Mouse (Mus musculus) myocyte (in vitro differentiated cells): ENCODE data around the gene Gm11146. TPM values are rescaled to one million over a fixed set of nuclear protein-coding genes. Genes with fewer than 3 reads are reported as not detected.

Experiments
- H3K27me3 ChIP-seq: one replicate; pipeline ENCODE4 v1.6.1; 2011; ENCODE audit not compliant: control insufficient read depth, insufficient read depth, insufficient read length
- H3K36me3 ChIP-seq: one replicate; pipeline ENCODE4 v1.6.1; 2011; ENCODE audit not compliant: control insufficient read depth, insufficient read depth
- H3K4me2 ChIP-seq: one replicate; pipeline ENCODE4 v1.6.1; 2011; ENCODE audit warnings: low read depth, control low read depth
- H3K4me3 ChIP-seq: one replicate; pipeline ENCODE4 v1.5.1; 2011; ENCODE audit warnings: mild to moderate bottlenecking, control low read depth, moderate library complexity
- H3K79me2 ChIP-seq: one replicate; pipeline ENCODE4 v1.6.1; 2011; ENCODE audit not compliant: control insufficient read depth, insufficient read depth
- H3ac ChIP-seq: one replicate; pipeline ENCODE4 v1.6.1; 2011; ENCODE audit not compliant: control insufficient read depth, insufficient read length
- CEBPB ChIP-seq: IDR thresholded peaks from 2 replicates; pipeline ENCODE4 v1.6.1; 2011; ENCODE audit warnings: mild to moderate bottlenecking, moderate library complexity; ENCODE audit not compliant: poor library complexity, insufficient read depth, severe bottlenecking
- E2F4 ChIP-seq: IDR thresholded peaks from one replicate; pipeline ENCODE4 v1.6.1; 2011; ENCODE audit warnings: mild to moderate bottlenecking, control low read depth, moderate library complexity; ENCODE audit not compliant: insufficient read depth
- MAX ChIP-seq: IDR thresholded peaks from one replicate; pipeline ENCODE4 v1.6.1; 2011; ENCODE audit warnings: low read depth, mild to moderate bottlenecking, control low read depth
- MYOD1 ChIP-seq, 3 experiments: IDR thresholded peaks; one replicate each; pipeline ENCODE4 v1.6.1; 2011; ENCODE audit warnings: control low read depth in 2 of 3, low read depth in 2 of 3, mild to moderate bottlenecking in 2 of 3, moderate library complexity in 1 of 3; ENCODE audit not compliant: insufficient read length in 2 of 3, control insufficient read depth in 1 of 3
- MYOG ChIP-seq, 3 experiments: IDR thresholded peaks; one replicate each; pipeline ENCODE4 v1.6.1; 2011; ENCODE audit warnings: control low read depth in 2 of 3, low read depth in 2 of 3, mild to moderate bottlenecking in 2 of 3; ENCODE audit not compliant: insufficient read length in 2 of 3, control insufficient read depth in 1 of 3, insufficient read depth in 1 of 3
- POLR2A ChIP-seq: IDR thresholded peaks from one replicate; pipeline ENCODE4 v1.6.1; 2011; ENCODE audit warnings: low read depth, mild to moderate bottlenecking, control low read depth, moderate library complexity; ENCODE audit not compliant: insufficient read length
- POLR2AphosphoS2 ChIP-seq: IDR thresholded peaks from one replicate; pipeline ENCODE4 v1.6.1; 2011; ENCODE audit warnings: low read depth, control low read depth; ENCODE audit not compliant: insufficient read length
- REST ChIP-seq: IDR thresholded peaks from one replicate; pipeline ENCODE4 v1.6.1; 2011; ENCODE audit warnings: mild to moderate bottlenecking, control low read depth, moderate library complexity; ENCODE audit not compliant: insufficient read depth, insufficient read length
- SRF ChIP-seq: IDR thresholded peaks from one replicate; pipeline ENCODE4 v1.6.1; 2011; ENCODE audit warnings: low read depth; ENCODE audit not compliant: control insufficient read depth, insufficient read length
- TCF12 ChIP-seq: IDR thresholded peaks from one replicate; pipeline ENCODE4 v1.6.1; 2011; ENCODE audit warnings: mild to moderate bottlenecking, control low read depth; ENCODE audit not compliant: poor library complexity, insufficient read depth, severe bottlenecking
- TCF3 ChIP-seq: IDR thresholded peaks from one replicate; pipeline ENCODE4 v1.6.1; 2011; ENCODE audit warnings: low read depth, control low read depth; ENCODE audit not compliant: insufficient read length
- USF1 ChIP-seq: IDR thresholded peaks from one replicate; pipeline ENCODE4 v1.6.1; 2011; ENCODE audit warnings: low read depth, mild to moderate bottlenecking, control low read depth, moderate library complexity
- polyA plus RNA-seq: library from polyadenylated mRNA; unstranded; fragments of >200 nt; fragmentation: generic; extraction: Trizol; gene quantifications from one replicate; pipeline ENCODE4 v1.2.1, GENCODE M21; 2012; ENCODE audit warnings: missing spikeins

Gm11146 gene
- polyA plus RNA-seq, 1 experiment = not detected

- Histone ChIP-seq H3ac (no peak overlapping the region), H3K79me2 (peaks cover 12% of the 10 kb centered on the region), H3K4me3 (peak overlapping the region; percentile 41), H3K27me3 (no peaks in the 10 kb centered on the region), H3K4me2 (peak overlapping the region; percentile 74), H3K36me3 (no peaks in the 10 kb centered on the region)
- no peak for TF ChIP-seq E2F4
- TF ChIP-seq POLR2A = peak; percentile 62
- TF ChIP-seq MYOD1 (IDR thresholded peaks at IDR 0.05; ENCODE audit: control insufficient read depth in 1 of 3, insufficient read length in 2 of 3, low read depth in 2 of 3) = no peak
- TF ChIP-seq USF1 = no peak
- no peak for TF ChIP-seq MAX
- TF ChIP-seq REST = no peak
- no peak for TF ChIP-seq CEBPB
- TF ChIP-seq TCF3 = no peak
- peak; percentile 50 for TF ChIP-seq POLR2AphosphoS2
Observed at GRCm38 (mm10) chr16:77594553-77594952, 7.3 kb downstream of the Gm11146 start.

- Histone ChIP-seq H3K27me3 (no peaks in the 10 kb centered on the region), H3K4me2 (peak overlapping the region; percentile 74), H3K36me3 (no peaks in the 10 kb centered on the region), H3K79me2 (peaks cover 12% of the 10 kb centered on the region), H3ac (no peak overlapping the region), H3K4me3 (peak overlapping the region; percentile 41)
- TF ChIP-seq CEBPB (no peak), MYOD1 (IDR thresholded peaks at IDR 0.05; ENCODE audit: control insufficient read depth in 1 of 3, insufficient read length in 2 of 3, low read depth in 2 of 3) (no peak), E2F4 (no peak), USF1 (no peak), MAX (no peak), POLR2A (no peak), SRF (no peak), TCF3 (no peak), MYOG (IDR thresholded peaks at IDR 0.05; ENCODE audit: control insufficient read depth in 1 of 3, insufficient read depth in 1 of 3, insufficient read length in 2 of 3, low read depth in 2 of 3) (no peak), TCF12 (no peak), REST (no peak), POLR2AphosphoS2 (no peak)
Observed at GRCm38 (mm10) chr16:77593828-77594421, 8.0 kb downstream of the Gm11146 start.

- peak overlapping the region; percentile 74 for H3K4me2 ChIP-seq
Observed at GRCm38 (mm10) chr16:77592986-77593385, 8.9 kb downstream of the Gm11146 start.

GRCm38 (mm10) chr16:77573036-77573435, 28.9 kb downstream of the Gm11146 start:
- Histone ChIP-seq H3ac (no peak overlapping the region), H3K79me2 (no peaks in the 10 kb centered on the region), H3K4me3 (no peak overlapping the region), H3K4me2 (no peak overlapping the region), H3K27me3 (no peaks in the 10 kb centered on the region), H3K36me3 (no peaks in the 10 kb centered on the region)
- TF ChIP-seq MAX (no peak), SRF (no peak), E2F4 (no peak), REST (no peak), POLR2A (no peak), MYOD1 (IDR thresholded peaks at IDR 0.05; ENCODE audit: control insufficient read depth in 1 of 3, insufficient read length in 2 of 3, low read depth in 2 of 3) (no peak), USF1 (no peak), POLR2AphosphoS2 (no peak), CEBPB (no peak), TCF3 (no peak), TCF12 (no peak), MYOG (IDR thresholded peaks at IDR 0.05; ENCODE audit: control insufficient read depth in 1 of 3, insufficient read depth in 1 of 3, insufficient read length in 2 of 3, low read depth in 2 of 3) (no peak)

More at GRCm38 (mm10) chr16:77592986-77593385, 8.9 kb downstream of the Gm11146 start:
- no peak overlapping the region for H3ac ChIP-seq
- H3K79me2 ChIP-seq = peaks cover 12% of the 10 kb centered on the region
- H3K27me3 ChIP-seq = no peaks in the 10 kb centered on the region
- TF ChIP-seq TCF12 = no peak
- TF ChIP-seq MYOG (IDR thresholded peaks at IDR 0.05; ENCODE audit: control insufficient read depth in 1 of 3, insufficient read depth in 1 of 3, insufficient read length in 2 of 3, low read depth in 2 of 3) = no peak
- no peak for TF ChIP-seq MAX
- TF ChIP-seq REST = no peak
- no peaks in the 10 kb centered on the region for H3K36me3 ChIP-seq
- peak overlapping the region; percentile 41 for H3K4me3 ChIP-seq

- H3ac ChIP-seq = no peak overlapping the region
Observed at GRCm38 (mm10) chr16:77569457-77569856, 32.4 kb downstream of the Gm11146 start.

More at GRCm38 (mm10) chr16:77569457-77569856, 32.4 kb downstream of the Gm11146 start:
- no peaks in the 10 kb centered on the region for H3K36me3 ChIP-seq
- no peaks in the 10 kb centered on the region for H3K27me3 ChIP-seq
- peaks cover 4% of the 10 kb centered on the region for H3K79me2 ChIP-seq
- no peak for TF ChIP-seq USF1
- TF ChIP-seq POLR2A = no peak
- TF ChIP-seq TCF12 = no peak
- TF ChIP-seq MAX = no peak
- no peak for TF ChIP-seq MYOD1 (IDR thresholded peaks at IDR 0.05; ENCODE audit: control insufficient read depth in 1 of 3, insufficient read length in 2 of 3, low read depth in 2 of 3)
- no peak for TF ChIP-seq CEBPB
- TF ChIP-seq TCF3 = no peak
- no peak for TF ChIP-seq POLR2AphosphoS2
- TF ChIP-seq SRF = no peak
- H3K4me2 ChIP-seq = no peak overlapping the region
- no peak overlapping the region for H3K4me3 ChIP-seq
